Mouse (Mus musculus) embryonic fibroblast, embryonic 13.5 days (primary cell): ENCODE data around the gene Tubb1.

Experiments
- CTCF ChIP-seq: IDR thresholded peaks from 2 replicates; pipeline ENCODE4 v1.5.1; 2011; ENCODE audit warnings: mild to moderate bottlenecking, control low read depth, low read length, moderate library complexity, borderline replicate concordance; ENCODE audit not compliant: insufficient read depth
- POLR2A ChIP-seq: IDR thresholded peaks from 2 replicates; pipeline ENCODE4 v1.6.1; 2011; ENCODE audit warnings: low read depth, mild to moderate bottlenecking, control low read depth, low read length, moderate library complexity

GRCm38 (mm10) chr2:174502321-174502720 is 51.8 kb downstream of the Tubb1 start:
- TF ChIP-seq POLR2A (no peak), CTCF (no peak)
